Mouse (Mus musculus): Measurements from ENCODE around the gene Tenm4. TPM values are rescaled to one million over a fixed set of nuclear protein-coding genes. Genes with fewer than 3 reads are reported as not detected.
A peak's percentile ranks its signal among the peaks of the same experiment; 100 is the strongest.

The Tenm4 gene
- polyA plus RNA-seq, 2 experiments = 12.7 to 37.4 TPM

DNA sequence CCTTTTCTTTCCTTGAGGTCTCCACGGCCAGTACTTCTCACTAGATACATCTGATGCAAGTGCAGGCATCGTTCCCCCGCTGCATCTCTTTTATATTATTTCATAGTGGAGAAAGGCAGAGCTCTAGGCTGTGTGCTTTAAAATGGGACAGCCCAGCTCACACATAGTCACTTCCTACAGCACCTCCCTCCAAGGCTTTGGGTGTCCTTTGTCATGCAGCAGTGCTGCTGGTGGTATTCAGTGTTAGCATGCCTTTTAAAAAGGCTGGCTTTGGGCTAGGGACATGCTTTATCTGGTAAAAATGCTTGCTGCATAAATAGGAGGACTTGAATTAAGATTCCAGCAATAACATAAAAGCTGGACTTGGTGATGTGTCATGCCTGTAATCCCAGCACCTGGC is 499.0 kb downstream of the Tenm4 start:
- DNase-seq (ENCODE audit: low spot score) (no peak), ATAC-seq (ENCODE audit: low FRiP score, low read depth) (no peak)
- Histone ChIP-seq H3K4me3 (replicated peaks; ENCODE audit: low read length) (no peak overlapping the region), H3K27ac (replicated peaks; ENCODE audit: low read depth, low read length) (no peak overlapping the region), H3K9me3 (ENCODE audit: control insufficient read depth, low read length) (no peaks in the 10 kb centered on the region), H3K4me2 (replicated peaks; ENCODE audit: low read depth, low read length, severe bottlenecking) (no peak overlapping the region), H3K4me1 (ENCODE audit: control insufficient read depth, insufficient read depth, low read length) (peaks cover 47% of the 10 kb centered on the region), H3K9ac (ENCODE audit: low read depth, low read length, severe bottlenecking) (no peak overlapping the region), H3K27me3 (ENCODE audit: control insufficient read depth, insufficient read depth, low read length) (0 out of 2 replicates have a peak, but pooled peaks cover 4% of the 10 kb centered on the region), H3K36me3 (ENCODE audit: control insufficient read depth, insufficient read depth, low read length) (no peaks in the 10 kb centered on the region)
- WGBS = 86% methylated on average over 3 of the region's 3 CpGs
- TF ChIP-seq POLR2A (IDR thresholded peaks at IDR 0.05; ENCODE audit: borderline replicate concordance, extremely low read depth, insufficient read depth, insufficient read length) = no peak

GRCm38 (mm10) chr7:96672322-96672914 is 501.4 kb downstream of the Tenm4 start:
- H3K4me2 ChIP-seq (replicated peaks; ENCODE audit: low read depth, low read length, severe bottlenecking) = no peak overlapping the region
- no peak overlapping the region for H3K27ac ChIP-seq (replicated peaks; ENCODE audit: low read depth, low read length)
- no peak for ATAC-seq (ENCODE audit: low FRiP score, low read depth)

DNA sequence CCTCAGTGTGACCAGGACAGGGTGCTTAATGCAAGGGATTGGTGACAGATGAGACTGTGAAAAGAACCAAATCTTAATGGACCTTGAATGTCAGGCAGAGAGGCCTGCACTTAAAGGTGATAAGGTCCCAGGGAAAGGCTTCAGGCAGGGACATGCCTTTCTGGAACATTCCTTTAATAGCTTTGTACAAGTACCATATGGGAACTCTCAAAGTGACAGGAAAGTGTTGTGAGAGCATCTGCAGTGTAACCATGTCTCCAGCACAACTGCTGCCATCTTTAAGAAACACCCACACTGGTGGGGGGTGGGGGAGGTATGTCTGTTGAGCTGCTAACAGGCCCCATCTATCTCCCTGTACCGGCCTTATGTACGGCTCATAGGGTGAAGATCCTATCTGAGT is 506.0 kb downstream of the Tenm4 start:
- Histone ChIP-seq H3K4me2 (replicated peaks; ENCODE audit: low read depth, low read length, severe bottlenecking) (no peak overlapping the region), H3K4me3 (replicated peaks; ENCODE audit: low read length) (no peak overlapping the region), H3K27me3 (ENCODE audit: control insufficient read depth, insufficient read depth, low read length) (no peaks in the 10 kb centered on the region), H3K27ac (replicated peaks; ENCODE audit: low read depth, low read length) (no peak overlapping the region), H3K4me1 (ENCODE audit: control insufficient read depth, insufficient read depth, low read length) (peaks cover 8% of the 10 kb centered on the region), H3K36me3 (ENCODE audit: control insufficient read depth, insufficient read depth, low read length) (no peaks in the 10 kb centered on the region), H3K9me3 (ENCODE audit: control insufficient read depth, low read length) (no peaks in the 10 kb centered on the region), H3K9ac (ENCODE audit: low read depth, low read length, severe bottlenecking) (no peak overlapping the region)
- DNase-seq (ENCODE audit: low spot score) (no peak), ATAC-seq (ENCODE audit: low FRiP score, low read depth) (no peak)
- WGBS = 79% methylated on average over 2 of the region's 2 CpGs
- no peak for TF ChIP-seq POLR2A (IDR thresholded peaks at IDR 0.05; ENCODE audit: borderline replicate concordance, extremely low read depth, insufficient read depth, insufficient read length)

More at GRCm38 (mm10) chr7:96672322-96672914, 501.4 kb downstream of the Tenm4 start:
- H3K9ac ChIP-seq (ENCODE audit: low read depth, low read length, severe bottlenecking) = no peak overlapping the region
- no peak overlapping the region for H3K4me3 ChIP-seq (replicated peaks; ENCODE audit: low read length)
- H3K4me1 ChIP-seq (ENCODE audit: control insufficient read depth, insufficient read depth, low read length) = peaks cover 35% of the 10 kb centered on the region
- H3K9me3 ChIP-seq (ENCODE audit: control insufficient read depth, low read length) = no peaks in the 10 kb centered on the region
- WGBS = 21% methylated on average over 6 of the region's 6 CpGs
- no peak for TF ChIP-seq POLR2A (IDR thresholded peaks at IDR 0.05; ENCODE audit: borderline replicate concordance, extremely low read depth, insufficient read depth, insufficient read length)
- H3K27me3 ChIP-seq (ENCODE audit: control insufficient read depth, insufficient read depth, low read length) = 0 out of 2 replicates have a peak, but pooled peaks cover 4% of the 10 kb centered on the region
- no peaks in the 10 kb centered on the region for H3K36me3 ChIP-seq (ENCODE audit: control insufficient read depth, insufficient read depth, low read length)
- DNase-seq (ENCODE audit: low spot score) = peak; percentile 49

- TF ChIP-seq POLR2A (IDR thresholded peaks at IDR 0.05; ENCODE audit: borderline replicate concordance, extremely low read depth, insufficient read depth, insufficient read length) = no peak
- WGBS = 88% methylated on average over 4 of the region's 4 CpGs
- Histone ChIP-seq H3K27me3 (ENCODE audit: control insufficient read depth, insufficient read depth, low read length) (no peaks in the 10 kb centered on the region), H3K36me3 (ENCODE audit: control insufficient read depth, insufficient read depth, low read length) (no peaks in the 10 kb centered on the region), H3K4me1 (ENCODE audit: control insufficient read depth, insufficient read depth, low read length) (0 out of 2 replicates have a peak, but pooled peaks cover 2% of the 10 kb centered on the region), H3K4me2 (replicated peaks; ENCODE audit: low read depth, low read length, severe bottlenecking) (no peak overlapping the region), H3K9ac (ENCODE audit: low read depth, low read length, severe bottlenecking) (no peak overlapping the region), H3K4me3 (replicated peaks; ENCODE audit: low read length) (no peak overlapping the region), H3K27ac (replicated peaks; ENCODE audit: low read depth, low read length) (no peak overlapping the region), H3K9me3 (ENCODE audit: control insufficient read depth, low read length) (no peaks in the 10 kb centered on the region)
- no peak for ATAC-seq (ENCODE audit: low FRiP score, low read depth)
- no peak for DNase-seq (ENCODE audit: low spot score)
These were observed 507.2 kb downstream of the Tenm4 start for GRCm38 (mm10) chr7:96678236-96678635.

GRCm38 (mm10) chr7:96679746-96680145 is 508.7 kb downstream of the Tenm4 start:
- Histone ChIP-seq H3K36me3 (ENCODE audit: control insufficient read depth, insufficient read depth, low read length) (no peaks in the 10 kb centered on the region), H3K4me3 (replicated peaks; ENCODE audit: low read length) (no peak overlapping the region), H3K27me3 (ENCODE audit: control insufficient read depth, insufficient read depth, low read length) (no peaks in the 10 kb centered on the region), H3K9me3 (ENCODE audit: control insufficient read depth, low read length) (no peaks in the 10 kb centered on the region), H3K9ac (ENCODE audit: low read depth, low read length, severe bottlenecking) (no peak overlapping the region), H3K4me1 (ENCODE audit: control insufficient read depth, insufficient read depth, low read length) (0 out of 2 replicates have a peak, but pooled peaks cover 2% of the 10 kb centered on the region), H3K27ac (replicated peaks; ENCODE audit: low read depth, low read length) (no peak overlapping the region), H3K4me2 (replicated peaks; ENCODE audit: low read depth, low read length, severe bottlenecking) (no peak overlapping the region)
- DNase-seq (ENCODE audit: low spot score) = no peak
- no peak for ATAC-seq (ENCODE audit: low FRiP score, low read depth)
- 76% methylated on average over 1 of the region's 1 CpGs for WGBS
- TF ChIP-seq POLR2A (IDR thresholded peaks at IDR 0.05; ENCODE audit: borderline replicate concordance, extremely low read depth, insufficient read depth, insufficient read length) = no peak

Measured in limb, embryonic 14.5 days (tissue).